Mouse (Mus musculus): Measurements from ENCODE around the gene Sema4b.

The Sema4b gene

DNA sequence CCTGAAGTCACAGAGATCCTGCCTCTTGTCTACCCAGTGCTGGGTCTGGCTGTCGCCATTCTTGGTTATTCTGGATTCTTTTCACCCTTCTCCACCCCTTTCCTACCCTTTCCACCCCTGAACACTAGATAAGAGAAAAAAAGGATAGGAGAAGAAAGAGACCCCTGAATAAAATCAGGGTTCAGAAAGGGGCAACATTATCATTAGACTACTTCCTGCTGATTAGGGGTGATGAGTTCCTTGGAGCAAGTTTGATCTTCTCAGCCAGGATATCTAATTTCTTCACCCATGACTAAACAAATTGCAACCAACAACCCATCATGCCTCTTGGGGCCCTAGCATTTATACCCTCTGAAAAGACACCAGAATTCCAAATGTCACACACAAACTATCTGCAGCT is 81.1 kb downstream of the Sema4b start:
- in situ Hi-C loops (cut with MboI, MseI): no loop called here

DNA sequence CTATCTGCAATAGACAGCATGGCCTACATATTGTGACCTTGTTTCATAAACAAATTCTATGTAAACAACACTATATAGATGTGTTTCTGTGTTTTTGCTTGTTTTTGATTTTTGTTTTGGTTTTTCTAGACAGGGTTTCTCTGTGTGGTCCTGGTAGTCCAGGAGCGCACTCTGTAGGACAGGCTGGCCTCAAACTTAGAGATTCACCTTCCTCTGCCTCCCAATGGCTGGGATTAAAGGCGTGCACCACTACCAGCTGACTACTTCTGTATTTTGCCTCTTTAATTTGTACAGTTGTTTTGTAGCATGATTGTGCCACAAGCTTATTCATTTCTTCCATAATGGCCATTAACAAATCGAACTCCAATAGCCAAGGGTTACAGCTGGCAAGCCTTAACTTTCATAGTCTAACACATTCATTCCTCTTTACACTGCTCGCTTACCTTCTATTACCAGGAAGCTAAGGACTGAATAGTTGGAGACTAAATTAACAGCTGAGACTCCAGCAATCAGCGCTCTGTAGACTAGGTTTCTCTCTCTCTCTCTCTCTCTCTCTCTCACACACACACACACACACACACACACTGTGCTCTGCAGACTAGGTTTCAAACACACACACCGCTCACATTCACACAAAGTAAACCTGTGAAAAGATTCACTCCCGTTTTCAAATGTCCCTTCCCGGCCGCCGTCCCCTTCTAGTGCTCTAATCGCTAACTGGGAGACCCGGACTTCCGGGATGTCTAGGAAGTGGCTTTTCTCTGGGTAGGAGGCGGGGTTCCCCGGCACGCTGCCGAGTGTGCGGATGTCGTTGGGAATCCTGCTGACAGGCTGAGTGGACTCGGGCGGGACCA is 82.5 kb downstream of the Sema4b start, which contains the start of gene Vps33b:
Vps33b (plus strand) TSS at position 753 of the 854 bp plus-strand sequence.
- in situ Hi-C loops (cut with MboI, MseI): no loop called here

DNA sequence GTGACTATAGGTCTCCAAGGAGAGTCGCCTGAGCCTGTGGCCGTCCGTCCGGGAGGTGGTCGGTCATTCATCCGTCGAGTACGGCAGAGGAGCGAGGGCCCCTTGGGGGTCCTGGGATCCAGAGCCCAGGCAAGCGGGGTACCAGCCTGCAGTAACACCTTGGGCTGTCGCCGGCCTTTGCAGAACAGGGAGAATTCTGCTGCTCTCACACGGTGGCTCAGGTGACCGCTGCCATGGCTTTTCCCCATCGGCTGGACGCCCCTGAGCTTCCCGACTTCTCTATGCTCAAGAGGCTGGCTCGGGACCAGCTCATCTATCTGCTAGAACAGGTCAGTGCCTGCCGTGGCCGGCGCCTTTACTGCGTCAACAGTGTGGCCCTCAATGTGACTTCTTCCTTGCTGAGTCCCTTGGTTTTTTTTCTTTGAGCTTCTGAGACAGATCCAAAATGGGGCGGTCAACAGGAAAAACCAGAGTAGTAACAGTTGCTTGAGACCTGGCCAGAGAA is 83.2 kb downstream of the Sema4b start:
- in situ Hi-C loops (cut with MboI, MseI): no loop called here

DNA sequence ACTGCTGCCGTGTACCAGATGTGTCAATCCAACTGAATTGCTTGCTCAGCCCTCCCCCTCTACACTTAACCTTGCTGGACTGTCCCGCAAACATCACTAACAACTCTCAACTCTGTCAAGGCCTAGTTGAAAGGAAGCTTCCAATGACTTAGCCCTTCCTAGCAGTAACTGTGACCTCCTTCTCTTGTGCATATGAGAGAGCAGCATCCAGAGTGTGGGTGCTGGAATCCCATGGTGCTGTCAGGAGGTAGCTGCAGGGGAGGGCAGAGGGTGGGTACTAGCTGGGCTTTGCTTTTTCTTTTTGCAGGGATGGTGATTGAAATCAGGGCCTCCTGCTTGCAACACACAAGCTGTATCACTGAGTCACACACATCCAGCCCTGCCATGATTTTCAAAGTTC is 86.8 kb downstream of the Sema4b start:
- in situ Hi-C loops (cut with MboI, MseI): no loop called here
